Mouse (Mus musculus) liver, embryonic 14.5 days (tissue): ENCODE measurements around the gene Tmem223.

Experiments used
- CTCF ChIP-seq: IDR thresholded peaks from 2 replicates; pipeline ENCODE4 v1.5.1; 2016; ENCODE audit warnings: antibody characterized with exemption, low read depth, control low read depth
- EP300 ChIP-seq: IDR thresholded peaks from 2 replicates; pipeline ENCODE4 v1.6.1; 2016; ENCODE audit warnings: antibody characterized with exemption, low read depth

GRCm38 (mm10) chr19:8760757-8761156 lies 10.0 kb upstream of the Tmem223 start:
- TF ChIP-seq CTCF (peak; percentile 32; the same call in 1 of the 2 replicates), EP300 (no peak)
